Mouse (Mus musculus) T-cell, adult 66 days (primary cell): ENCODE measurements around the gene Cd164l2. TPM values are rescaled to one million over a fixed set of nuclear protein-coding genes. Genes with fewer than 3 reads are reported as not detected.

Experiments
- total RNA-seq, 2 experiments: library from RNA; stranded (reverse); gene quantifications; 3 replicates in 1 of 2; 4 replicates in 1 of 2; pipeline ENCODE4 v1.2.4; 2023

The Cd164l2 gene
- 1 to 10 TPM; 2.5 to 3.1 TPM for total RNA-seq

DNA sequence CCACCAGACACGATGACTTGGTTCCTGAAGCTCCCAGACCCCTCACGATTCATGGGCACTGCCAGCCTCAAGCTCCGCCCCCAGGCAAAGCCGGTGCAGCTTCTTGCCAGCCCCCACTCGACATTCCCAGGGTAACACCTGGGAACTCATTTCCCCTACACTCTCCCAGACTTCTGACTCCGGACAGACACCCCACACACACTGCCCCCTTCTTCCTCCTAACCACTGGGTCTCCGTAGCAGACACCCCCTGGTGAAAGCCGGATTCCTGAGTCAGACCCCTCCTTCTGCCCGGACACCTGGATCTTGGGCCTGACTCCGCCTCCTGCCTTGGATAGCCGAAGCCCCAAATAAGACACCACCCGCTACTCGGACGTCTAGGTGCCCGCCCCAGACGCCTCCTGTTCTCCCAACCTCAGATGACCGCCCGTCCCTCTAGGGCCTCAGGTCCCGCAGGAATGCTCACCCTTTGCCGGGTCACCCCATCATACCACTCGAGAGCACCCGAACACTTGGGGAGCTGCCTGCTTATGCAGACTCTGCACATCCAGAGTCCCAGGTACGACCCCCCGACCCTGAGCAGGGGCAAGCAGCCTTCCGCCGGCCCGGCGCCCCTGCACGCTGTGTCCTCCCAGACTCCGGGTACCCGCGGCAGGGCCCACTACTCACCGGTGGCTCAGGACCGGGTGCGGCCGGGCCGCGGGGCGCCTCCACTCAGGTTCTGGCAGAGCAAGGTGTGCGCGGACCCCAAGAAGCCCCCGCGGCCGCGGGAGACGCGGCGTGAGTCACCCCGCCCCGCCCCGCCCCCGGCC lies at the start of gene Cd164l2, which contains the start of gene Gpr3:
Gene Cd164l2, plus strand, starts transcription at position 381 of the 811 bp plus-strand sequence.
Gene Gpr3, minus strand, starts transcription at position 786 of the 811 bp plus-strand sequence.

DNA sequence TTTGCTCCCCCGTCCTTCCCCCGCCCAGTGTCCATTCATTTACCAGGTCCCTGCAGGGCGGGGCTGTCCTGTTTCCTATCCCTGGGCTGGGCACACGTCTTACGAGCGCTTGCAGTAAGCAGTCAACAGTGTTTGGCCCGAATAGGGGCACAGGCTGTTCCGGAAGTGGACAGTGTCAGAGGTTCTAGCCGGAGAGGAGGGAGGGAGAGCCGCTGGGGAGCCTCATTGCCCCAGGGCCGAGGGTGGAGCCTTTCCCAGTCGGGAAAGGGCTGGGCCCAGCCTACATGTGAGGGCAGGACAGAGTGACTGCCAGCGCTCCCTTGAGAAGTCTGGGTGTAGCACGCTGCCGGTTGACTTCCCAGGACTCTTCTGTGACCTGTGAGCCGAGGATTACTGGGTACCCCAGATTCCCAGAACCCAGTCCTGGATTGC lies 28.6 kb downstream of the Cd164l2 start, which contains the start of gene Map3k6:
Gene Map3k6, plus strand, starts transcription at position 329 of the 432 bp plus-strand sequence.

DNA sequence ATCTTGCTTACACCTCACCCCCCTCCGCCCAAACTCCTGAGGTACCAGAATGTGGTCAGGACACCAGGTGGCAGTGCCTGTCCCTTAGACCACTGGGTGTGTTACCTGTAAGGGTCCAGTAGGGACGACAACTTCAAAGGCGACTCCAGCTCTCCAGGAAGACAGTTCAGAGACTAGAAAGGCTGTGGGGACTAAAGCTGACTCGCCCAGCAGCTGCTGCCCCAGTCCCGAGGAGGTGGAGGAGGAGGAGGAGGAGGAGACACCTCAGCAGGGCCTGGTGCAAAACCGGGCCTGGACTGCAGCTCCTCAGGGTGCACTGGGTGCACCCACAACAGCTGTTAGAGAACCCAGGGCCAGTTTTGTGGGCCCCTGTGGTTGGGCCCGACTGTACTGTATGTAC lies 51.0 kb downstream of the Cd164l2 start, which contains the start of gene Sytl1:
Gene Sytl1, minus strand, starts transcription at position 232 of the 400 bp plus-strand sequence.

Other genes starting within 250 kb of the Cd164l2 start
- gene Fgr, start 238.0 kb upstream of the Cd164l2 start, total RNA-seq = 1 to 10 TPM; 2.5 to 6.2 TPM
- 10 to 100 TPM; 63.0 to 66.9 TPM for gene Ahdc1, start 200.9 kb upstream of the Cd164l2 start, total RNA-seq
- gene Wasf2, start 81.6 kb upstream of the Cd164l2 start, total RNA-seq = 100 to 1,000 TPM; 228 to 232 TPM
- not detected for gene Gpr3, start 405 bp downstream of the Cd164l2 start, total RNA-seq
- under 1 TPM; 0.50 to 0.56 TPM for gene Map3k6, start 28.7 kb downstream of the Cd164l2 start, total RNA-seq
- 10 to 100 TPM; 33.8 to 37.4 TPM for gene Sytl1, start 51.0 kb downstream of the Cd164l2 start, total RNA-seq
- 10 to 100 TPM; 62.1 to 66.2 TPM for gene Tmem222, start 65.7 kb downstream of the Cd164l2 start, total RNA-seq
- gene Wdtc1, start 141.3 kb downstream of the Cd164l2 start, total RNA-seq = 10 to 100 TPM; 47.0 to 49.6 TPM
- 10 to 100 TPM; 56.5 to 58.9 TPM for gene Slc9a1, start 157.6 kb downstream of the Cd164l2 start, total RNA-seq